Mouse (Mus musculus): ENCODE measurements at regions not wholly inside any gene's neighbourhood (a gene's known extent, or its start where the extent isn't known, plus 50 kb on each side); places are given as distances from the start of the nearest gene placed in this dataset.
"Not testable (repeated sequence)": the region's sequence is repeated elsewhere in the genome, so short reads cannot be mapped to it uniquely, and the experiment has no call there.

DNA sequence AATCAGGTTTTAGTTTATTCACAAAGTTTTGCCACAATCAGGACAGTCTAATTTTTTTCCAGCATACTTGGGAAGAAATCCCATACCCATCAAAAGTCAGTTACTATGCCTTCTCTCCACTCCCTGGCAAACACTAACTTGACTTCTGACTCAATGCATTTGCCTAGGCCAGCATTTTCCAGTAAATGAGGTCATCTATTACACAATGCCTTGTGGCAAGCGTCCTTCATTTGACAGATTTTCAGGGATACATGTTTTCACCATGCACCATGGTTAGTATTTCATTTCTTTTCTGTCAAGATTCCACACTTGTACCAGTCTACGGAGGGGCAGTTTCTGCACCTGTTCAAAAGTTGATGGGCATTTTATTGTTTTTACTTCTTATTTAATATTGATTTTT is 88.4 kb upstream of the Slc2a12 start:
- DNase-seq, result not testable (repeated sequence)

DNA sequence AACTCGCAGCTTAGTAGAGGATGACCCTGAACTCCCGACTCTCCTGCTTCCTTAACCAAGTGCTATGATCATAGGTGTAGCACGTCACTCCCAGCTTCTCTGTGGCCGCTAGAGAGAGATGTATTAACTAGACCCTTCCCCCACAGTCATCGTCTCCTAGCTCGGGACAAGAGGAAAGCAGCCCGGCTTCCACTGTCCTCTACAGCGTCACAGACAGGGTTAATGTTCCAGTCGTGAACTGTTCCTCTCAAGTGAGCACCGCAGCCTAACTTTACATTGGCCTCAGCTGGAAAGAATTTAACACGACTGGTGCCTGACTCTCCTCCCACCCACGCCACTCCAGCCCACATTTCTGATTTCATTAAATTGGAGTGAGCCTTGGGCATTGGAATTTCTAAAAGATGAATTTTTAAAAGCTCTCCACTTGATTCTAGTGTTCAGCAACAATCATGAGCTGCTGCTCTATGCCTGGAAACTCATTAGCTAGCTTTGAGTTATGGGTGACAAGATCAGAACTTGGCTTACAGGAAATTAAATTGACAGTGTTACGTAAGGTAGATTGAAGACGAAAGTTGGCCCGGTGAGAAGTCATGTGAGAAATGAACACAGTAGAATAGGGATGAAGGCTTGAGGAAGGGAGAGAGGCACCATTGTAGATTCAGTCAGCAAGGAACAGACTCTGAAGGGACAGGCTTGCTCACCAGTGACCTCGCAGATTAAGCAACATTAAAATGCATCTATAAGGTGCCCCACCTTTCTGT is 75.4 kb upstream of the Slc2a12 start:
- DNase-seq, result not testable (repeated sequence)

DNA sequence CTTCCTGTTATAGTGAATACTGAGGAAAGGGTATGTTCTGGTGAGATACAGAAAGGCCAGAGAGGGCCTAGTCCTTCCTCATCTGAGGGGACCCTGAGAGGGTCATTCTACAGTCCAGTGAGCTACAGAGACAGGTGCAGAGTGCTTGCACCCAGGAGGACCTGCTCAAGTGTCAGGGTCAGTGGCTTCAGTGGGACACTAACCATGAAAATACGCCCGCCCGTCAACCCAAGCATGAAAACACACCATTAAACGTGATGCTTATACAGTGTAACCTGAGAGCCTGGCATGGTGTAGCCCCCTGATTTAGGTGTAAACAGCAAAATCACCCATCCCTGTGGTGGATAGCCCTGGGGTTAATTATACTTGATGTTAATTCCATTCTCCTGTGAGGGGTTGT is 70.8 kb upstream of the Slc2a12 start:
- DNase-seq, result not testable (repeated sequence)

DNA sequence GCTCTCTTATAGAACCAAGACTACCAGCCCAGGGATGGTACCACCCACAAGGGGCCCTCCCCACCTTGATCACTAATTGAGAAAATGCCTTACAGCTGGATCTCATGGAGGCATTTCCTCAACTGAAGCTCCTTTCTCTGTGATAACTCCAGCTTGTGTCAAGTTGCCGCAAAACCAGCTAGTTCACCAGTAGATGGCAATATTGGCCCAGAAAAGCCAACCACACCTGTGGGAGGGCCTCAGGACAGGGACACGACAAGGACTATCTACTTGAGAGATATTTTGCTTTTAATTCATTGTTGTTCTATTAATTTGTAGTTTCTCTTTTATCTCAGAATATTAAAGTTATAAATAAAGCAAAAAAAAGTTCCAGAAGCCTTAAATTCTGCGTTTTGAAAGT is 65.4 kb upstream of the Slc2a12 start:
- DNase-seq, result peak; percentile 19 to 54

DNA sequence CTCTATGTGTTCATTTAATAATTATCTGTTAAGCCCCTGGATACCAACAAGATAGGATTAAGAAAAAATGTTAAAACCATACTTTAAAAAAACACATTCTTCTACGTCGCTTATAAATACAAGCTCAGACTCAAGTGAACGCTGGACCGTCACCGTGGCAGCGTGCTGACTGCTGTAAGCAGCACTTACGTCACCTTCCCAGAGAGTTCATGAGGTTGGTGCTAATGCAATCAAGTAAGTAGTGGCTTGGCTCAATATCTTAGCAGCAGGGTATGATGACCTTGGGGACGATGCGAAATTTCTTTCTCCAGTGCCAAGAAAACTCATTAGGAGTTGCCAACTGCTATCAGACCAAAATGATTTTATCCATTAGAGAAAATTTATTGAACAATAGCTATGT is 63.5 kb upstream of the Slc2a12 start:
- not testable (repeated sequence) for DNase-seq

DNA sequence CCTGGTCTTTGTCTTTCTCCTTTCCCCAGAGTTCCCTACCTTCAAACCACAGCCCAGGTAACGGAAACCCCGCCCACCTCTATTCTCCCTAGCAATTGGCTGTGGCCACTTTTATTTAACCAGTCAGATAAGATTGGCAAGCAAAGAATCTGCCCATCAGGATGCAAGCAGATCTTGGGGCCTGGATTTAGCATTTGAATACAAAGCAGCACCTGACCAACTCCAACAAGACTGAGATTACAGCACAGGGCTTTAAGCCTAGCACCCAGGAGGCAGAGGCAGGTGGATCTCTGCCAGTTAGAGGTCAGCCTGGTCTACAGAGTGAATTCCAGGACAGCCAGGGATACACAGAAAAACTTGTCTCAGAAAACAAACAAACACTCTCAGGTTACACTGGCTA is 61.5 kb upstream of the Slc2a12 start:
- DNase-seq, result not testable (repeated sequence)

DNA sequence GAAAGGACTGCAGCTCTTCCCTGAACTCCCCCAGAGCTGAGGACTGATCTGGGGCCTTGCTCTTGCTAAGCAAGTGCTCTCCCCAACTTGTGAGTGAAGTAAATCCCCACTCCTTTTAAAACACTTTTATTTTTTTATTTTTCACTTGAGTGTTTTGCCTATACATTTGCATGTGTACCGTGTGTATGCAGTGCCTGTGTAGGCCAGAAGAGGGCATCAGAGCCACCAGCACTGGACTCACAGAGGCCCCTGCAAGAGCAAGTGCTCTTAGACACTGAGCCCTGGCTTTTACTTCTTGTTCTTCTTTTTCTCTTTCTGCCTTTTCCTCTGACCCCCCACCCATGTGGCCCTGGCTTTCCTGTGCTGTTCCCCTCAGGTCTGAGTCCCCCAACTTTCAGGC is 56.2 kb upstream of the Slc2a12 start:
- DNase-seq, result not testable (repeated sequence)

DNA sequence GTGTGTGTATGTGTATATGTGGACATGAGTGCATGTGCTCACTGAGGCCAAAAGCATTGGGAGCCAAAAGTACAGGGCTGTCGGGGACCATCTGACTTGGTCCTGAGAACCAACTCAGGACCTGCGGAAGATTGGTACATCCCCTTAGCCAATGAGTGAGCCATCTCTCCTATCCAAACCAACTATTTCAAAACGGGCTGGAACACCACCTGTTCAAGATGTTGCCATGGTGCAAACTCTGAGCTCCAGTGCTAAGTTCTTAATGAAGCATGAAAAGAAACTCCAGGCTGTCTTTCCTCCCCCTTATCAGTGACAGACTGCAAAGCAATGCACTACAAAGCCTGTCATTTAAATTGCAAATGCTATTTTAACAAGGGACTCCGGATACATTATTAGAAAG is 53.1 kb upstream of the Slc2a12 start:
- not testable (repeated sequence) for DNase-seq

DNA sequence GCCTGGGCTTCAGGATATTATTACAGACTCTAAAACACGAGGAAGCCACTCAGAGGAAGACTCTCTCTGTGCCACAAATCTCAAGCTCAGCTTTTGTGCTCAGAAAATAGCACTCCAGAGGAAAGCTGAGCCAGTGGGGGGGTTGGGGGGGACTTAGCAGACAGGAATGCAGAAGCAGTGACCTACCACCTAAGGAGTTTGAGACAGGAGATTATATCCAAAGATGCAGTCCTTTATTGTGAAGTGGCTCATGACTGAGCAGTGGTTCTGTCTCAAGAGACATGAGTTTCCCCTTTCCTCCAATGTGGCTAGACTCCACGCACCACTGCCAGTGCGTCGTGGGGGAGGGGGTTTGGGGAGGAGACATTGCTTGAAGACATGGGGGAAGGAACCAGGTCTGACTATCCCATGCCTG is 52.6 kb upstream of the Slc2a12 start:
- DNase-seq, result not testable (repeated sequence)

DNA sequence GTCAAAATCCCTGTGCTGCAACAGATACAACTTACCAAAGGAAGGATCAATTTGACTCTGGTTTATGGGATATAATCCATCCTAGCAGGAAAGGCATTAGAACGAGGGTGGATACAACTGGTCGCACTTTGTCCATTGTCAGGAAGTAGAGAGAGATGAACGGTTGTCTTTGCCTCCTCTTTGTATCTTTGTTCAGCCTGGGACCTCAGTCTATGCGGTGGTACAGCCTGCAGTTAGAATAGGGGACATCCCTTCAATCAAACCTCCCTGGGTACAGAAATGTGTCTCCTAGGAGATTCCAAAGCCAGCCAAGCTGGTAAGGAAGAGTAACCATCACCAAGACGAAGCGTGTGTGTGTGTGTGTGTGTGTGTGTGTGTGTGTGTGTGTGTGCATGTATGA is 52.1 kb upstream of the Slc2a12 start:
- not testable (repeated sequence) for DNase-seq

Measured in lung, adult 18-20 months (tissue).